ENCODE assay signal across 8 mouse cellular contexts in the genomic region with DNA sequence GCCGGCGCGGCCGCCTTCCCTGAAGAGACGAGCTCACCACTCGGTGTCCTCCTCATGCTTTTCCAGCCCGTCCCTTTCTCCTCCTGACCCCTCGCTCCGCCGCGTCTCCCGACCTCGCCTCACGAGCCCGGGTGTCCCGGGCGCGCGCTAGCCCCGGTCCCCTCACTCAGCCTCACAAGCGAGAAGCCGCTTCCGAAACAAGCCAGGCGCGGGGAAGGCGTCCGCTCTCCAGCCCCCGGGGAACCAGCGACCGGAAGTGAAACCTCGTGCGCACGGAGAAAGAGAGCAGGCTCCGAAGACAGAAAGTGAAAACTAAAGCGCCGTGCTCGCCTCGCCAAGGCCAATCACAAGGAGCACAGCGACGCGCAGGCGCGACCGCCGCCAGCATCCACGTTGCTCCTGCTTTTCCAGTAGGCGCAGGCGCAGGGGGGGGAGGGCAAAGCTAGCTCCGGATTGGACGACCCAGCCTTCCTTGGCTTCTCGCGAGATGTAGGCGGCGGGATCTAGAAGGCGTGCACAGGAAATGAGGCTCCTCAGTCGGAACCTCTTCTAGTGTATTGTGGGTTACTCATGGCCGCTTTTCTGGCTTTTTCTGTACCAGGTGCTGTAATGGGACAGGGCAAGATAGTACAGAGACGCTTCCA. TPM values are rescaled to one million over a fixed set of nuclear protein-coding genes. Genes with fewer than 3 reads are reported as not detected.
DNase-seq lines count a peak whose midpoint lies in the region; ATAC-seq and TF ChIP-seq lines count a peak whose summit lies in the region.

A gene (minus strand): TSS at position 314 of the 644 bp plus-strand sequence.

- TF ChIP-seq EP300 in liver, embryonic 14.5 days (IDR thresholded peaks at IDR 0.05; ENCODE audit: low read depth): peak; percentile 70
- TF ChIP-seq EP300 in stomach, postnatal 0 days (optimal IDR thresholded peaks at IDR 0.05): peak; percentile 99

- peak; percentile 100 for ATAC-seq in heart, embryonic 15.5 days (replicated peaks; ENCODE audit: insufficient number of reproducible peaks, insufficient read depth, low FRiP score, low read depth)
- ATAC-seq in liver, embryonic 14.5 days (ENCODE audit: insufficient read depth): peak; percentile 99
- ATAC-seq in neural tube, embryonic 11.5 days (ENCODE audit: insufficient read depth, low FRiP score, low TSS enrichment): peak; percentile 99
- ATAC-seq in stomach, postnatal 0 days (ENCODE audit: low FRiP score, low TSS enrichment): peak; percentile 100

- peak; percentile 96 to 97 for DNase-seq in CD8-positive naive resting alpha-beta T cell, adult 2 months (ENCODE audit: low read depth in 2 of 2, low spot score in 2 of 2)
- peak; percentile 90 for DNase-seq in c-Kit-positive CD71-negative TER-119-negative erythroid progenitor cells, embryonic 14.5 days (ENCODE audit: low read depth)
- peak; percentile 99 for DNase-seq in forebrain, embryonic 10.5 days (ENCODE audit: extremely low spot score, low spot score)
- DNase-seq in kidney, postnatal 25 days: peak; percentile 99 to 100
- DNase-seq in liver, embryonic 14.5 days (ENCODE audit: low read depth in 3 of 3, low spot score in 3 of 3): peak; percentile 89 to 95 (median 92)
- peak; percentile 99 for DNase-seq in neural tube, embryonic 11.5 days (ENCODE audit: low spot score)
- DNase-seq in stomach, postnatal 0 days (ENCODE audit: low spot score): peak; percentile 99

- under 1% methylated on average over 58 of the region's 58 CpGs for WGBS in forebrain, embryonic 10.5 days
- WGBS in heart, embryonic 15.5 days: under 1% methylated on average over 58 of the region's 58 CpGs
- under 1% methylated on average over 58 of the region's 58 CpGs for WGBS in liver, embryonic 14.5 days (ENCODE audit: insufficient replicate concordance)
- under 1% methylated on average over 57 of the region's 58 CpGs for WGBS in neural tube, embryonic 11.5 days
- under 1% methylated on average over 56 of the region's 58 CpGs for WGBS in stomach, postnatal 0 days

- H3K36me3 ChIP-seq in forebrain, embryonic 10.5 days (replicated peaks): peaks cover 16% of the 10 kb centered on the region; the same call in 1 of the 2 replicates
- H3K36me3 ChIP-seq in heart, embryonic 15.5 days: no peaks in the 10 kb centered on the region
- no peaks in the 10 kb centered on the region for H3K36me3 ChIP-seq in liver, embryonic 14.5 days (replicated peaks; ENCODE audit: control insufficient read depth, insufficient read depth, low read depth)
- no peaks in the 10 kb centered on the region for H3K36me3 ChIP-seq in neural tube, embryonic 11.5 days (ENCODE audit: control insufficient read depth, insufficient read depth, low read length)
- H3K36me3 ChIP-seq in stomach, postnatal 0 days (ENCODE audit: control insufficient read depth, insufficient read depth, low read length): no peaks in the 10 kb centered on the region

- H3K27ac ChIP-seq in forebrain, embryonic 10.5 days: peak within 1 kb of the TSS; percentile 94
- H3K27ac ChIP-seq in heart, embryonic 15.5 days: peak within 1 kb of the TSS; percentile 97
- peak within 1 kb of the TSS; percentile 83 for H3K27ac ChIP-seq in liver, embryonic 14.5 days
- H3K27ac ChIP-seq in neural tube, embryonic 11.5 days (ENCODE audit: low read depth, low read length): peak within 1 kb of the TSS; percentile 78
- peak within 1 kb of the TSS; percentile 96 for H3K27ac ChIP-seq in stomach, postnatal 0 days (replicated peaks)

- 0 out of 2 replicates have a peak, but pooled peaks have one; percentile 12 for TF ChIP-seq CTCF in liver, embryonic 14.5 days (IDR thresholded peaks at IDR 0.05; ENCODE audit: low read depth)
- peak; percentile 9; the same call in 1 of the 2 replicates for TF ChIP-seq CTCF in stomach, postnatal 0 days (IDR thresholded peaks at IDR 0.05; ENCODE audit: low read depth)

- H3K27me3 ChIP-seq in forebrain, embryonic 10.5 days (ENCODE audit: poor library complexity, severe bottlenecking): no peaks in the 10 kb centered on the region
- 0 out of 2 replicates have a peak, but pooled peaks cover 4% of the 10 kb centered on the region for H3K27me3 ChIP-seq in heart, embryonic 15.5 days
- H3K27me3 ChIP-seq in liver, embryonic 14.5 days (ENCODE audit: control insufficient read depth, insufficient read depth, low read length): no peaks in the 10 kb centered on the region
- no peaks in the 10 kb centered on the region for H3K27me3 ChIP-seq in neural tube, embryonic 11.5 days (ENCODE audit: control insufficient read depth, insufficient read depth, low read length)
- no peaks in the 10 kb centered on the region for H3K27me3 ChIP-seq in stomach, postnatal 0 days (ENCODE audit: control insufficient read depth, insufficient read depth, low read length)

- H3K4me3 ChIP-seq in forebrain, embryonic 10.5 days: peak within 1 kb of the TSS; percentile 87
- peak within 1 kb of the TSS; percentile 98 for H3K4me3 ChIP-seq in heart, embryonic 15.5 days
- peak within 1 kb of the TSS; percentile 83 to 97 for H3K4me3 ChIP-seq in liver, embryonic 14.5 days (ENCODE audit: insufficient read depth in 1 of 2, low read depth in 2 of 2, low read length in 2 of 2)
- H3K4me3 ChIP-seq in neural tube, embryonic 11.5 days (ENCODE audit: low read depth, low read length): peak within 1 kb of the TSS; percentile 80
- peak within 1 kb of the TSS; percentile 97 for H3K4me3 ChIP-seq in stomach, postnatal 0 days (ENCODE audit: low read depth, low read length)

- H3K4me1 ChIP-seq in forebrain, embryonic 10.5 days: peaks cover 11% of the 10 kb centered on the region
- H3K4me1 ChIP-seq in heart, embryonic 15.5 days (replicated peaks): 0 out of 2 replicates have a peak, but pooled peaks cover 2% of the 10 kb centered on the region
- H3K4me1 ChIP-seq in liver, embryonic 14.5 days (replicated peaks; ENCODE audit: control insufficient read depth in 2 of 2, insufficient read depth in 2 of 2, low read length in 1 of 2): peaks cover 3% of the 10 kb centered on the region in 2 experiments; a peak in 3 of 4 replicates
- no peaks in the 10 kb centered on the region for H3K4me1 ChIP-seq in neural tube, embryonic 11.5 days (ENCODE audit: control insufficient read depth, insufficient read depth, low read length)
- no peaks in the 10 kb centered on the region for H3K4me1 ChIP-seq in stomach, postnatal 0 days (replicated peaks; ENCODE audit: control insufficient read depth, insufficient read depth)

- peak within 1 kb of the TSS; percentile 82 for H3K9ac ChIP-seq in heart, embryonic 15.5 days
- H3K9ac ChIP-seq in liver, embryonic 14.5 days (replicated peaks): peak within 1 kb of the TSS; percentile 88
- H3K9ac ChIP-seq in neural tube, embryonic 11.5 days (ENCODE audit: low read length): peak within 1 kb of the TSS; percentile 68
- H3K9ac ChIP-seq in stomach, postnatal 0 days (ENCODE audit: low read length): peak within 1 kb of the TSS; percentile 87

- H3K9me3 ChIP-seq in forebrain, embryonic 10.5 days: peaks cover 10% of the 10 kb centered on the region; the same call in 1 of the 2 replicates
- H3K9me3 ChIP-seq in heart, embryonic 15.5 days (replicated peaks): no peaks in the 10 kb centered on the region
- no peaks in the 10 kb centered on the region; the same call in 1 of the 2 replicates for H3K9me3 ChIP-seq in liver, embryonic 14.5 days (ENCODE audit: control insufficient read depth, low read length)
- no peaks in the 10 kb centered on the region for H3K9me3 ChIP-seq in neural tube, embryonic 11.5 days (ENCODE audit: control insufficient read depth, low read length)
- no peaks in the 10 kb centered on the region for H3K9me3 ChIP-seq in stomach, postnatal 0 days (ENCODE audit: control insufficient read depth, low read length)

- H3K4me2 ChIP-seq in heart, embryonic 15.5 days: peak within 1 kb of the TSS; percentile 85
- H3K4me2 ChIP-seq in liver, embryonic 14.5 days (ENCODE audit: low read depth): peak within 1 kb of the TSS; percentile 90
- H3K4me2 ChIP-seq in neural tube, embryonic 11.5 days (ENCODE audit: low read depth): peak within 1 kb of the TSS; percentile 73
- H3K4me2 ChIP-seq in stomach, postnatal 0 days (replicated peaks; ENCODE audit: low read depth): peak within 1 kb of the TSS; percentile 88

RNA-seq across cellular contexts. Expression of the gene that starts here (rescaled TPM):
- 20.9 and 24.4 TPM in 2 replicates for polyA plus RNA-seq in forebrain, embryonic 10.5 days (2016; fragmentation: Nextera tagmentation; extraction: Ambion mirVana)
- polyA plus RNA-seq in heart, embryonic 15.5 days (2015; fragmentation: Nextera tagmentation; extraction: Ambion mirVana): 8.8 and 9.3 TPM in 2 replicates
- polyA plus RNA-seq in liver, embryonic 14.5 days (2012; rRNA removed): 2.5 and 4.2 TPM in 2 replicates
- polyA plus RNA-seq in liver, embryonic 14.5 days (2014; fragmentation: Nextera tagmentation; extraction: Ambion mirVana): 3.5 and 5.2 TPM in 2 replicates
- polyA plus RNA-seq in neural tube, embryonic 11.5 days (2014; fragmentation: Nextera tagmentation; extraction: Ambion mirVana): 22.7 and 23.4 TPM in 2 replicates
- polyA plus RNA-seq in stomach, postnatal 0 days (2015; fragmentation: Nextera tagmentation; extraction: Ambion mirVana): 4.1 and 5.1 TPM in 2 replicates

Comparison
In these comparisons a context has a peak if more than half of its experiments do, and no peak if none do; other contexts are left out.
1. Peak in every context shown above with its lines: DNase-seq, ATAC-seq, H3K4me3 ChIP-seq and H3K27ac ChIP-seq.